7 mouse cellular contexts compared by ENCODE assay signal in the genomic region with DNA sequence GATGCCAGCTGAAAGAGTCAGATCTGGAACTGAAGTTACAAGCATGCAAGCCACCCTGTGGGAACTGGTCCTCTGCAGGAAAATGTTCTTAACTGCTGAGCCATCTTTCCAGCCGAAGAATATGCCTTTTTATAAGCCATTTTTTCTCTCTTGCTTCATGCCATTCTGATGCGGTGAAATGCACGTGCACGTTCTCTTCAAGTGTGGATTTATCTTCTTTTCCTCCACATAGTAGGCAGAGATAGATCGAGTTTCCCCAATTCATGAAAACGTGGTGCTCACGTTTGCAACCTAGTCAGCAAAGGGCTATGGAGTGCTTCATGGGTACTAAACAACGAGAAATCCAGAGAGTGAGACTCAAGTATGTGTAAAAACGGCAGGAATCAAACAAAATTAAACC. TPM values are rescaled to one million over a fixed set of nuclear protein-coding genes. Genes with fewer than 3 reads are reported as not detected.
DNase-seq lines count a peak whose midpoint lies in the region; ATAC-seq and TF ChIP-seq lines count a peak whose summit lies in the region.

No protein-coding gene starts in this region.

- intact Hi-C loops in left cerebral cortex, adult 2 months (cut with DNase I), result loop anchor here (10.0 kb wide), 1 partner anchor 1421 kb away; a partner anchor contains a TSS

- no peaks in the 10 kb centered on the region for H3K27me3 ChIP-seq in limb, embryonic 11.5 days (ENCODE audit: control insufficient read depth, insufficient read depth, low read length)
- H3K27me3 ChIP-seq in neural tube, embryonic 15.5 days (replicated peaks), result no peaks in the 10 kb centered on the region

- WGBS in limb, embryonic 11.5 days, result 22% methylated on average over 9 of the region's 9 CpGs
- 20% methylated on average over 9 of the region's 9 CpGs for WGBS in neural tube, embryonic 15.5 days

- H3K9ac ChIP-seq in limb, embryonic 11.5 days (ENCODE audit: low read length), result no peak overlapping the region
- H3K9ac ChIP-seq in neural tube, embryonic 15.5 days (replicated peaks), result peak overlapping the region; percentile 40

- no peaks in the 10 kb centered on the region for H3K9me3 ChIP-seq in limb, embryonic 11.5 days (ENCODE audit: control insufficient read depth, low read length)
- H3K9me3 ChIP-seq in neural tube, embryonic 15.5 days (replicated peaks), result no peaks in the 10 kb centered on the region

- peaks cover 6% of the 10 kb centered on the region; the same call in 1 of the 2 replicates for H3K36me3 ChIP-seq in limb, embryonic 11.5 days (ENCODE audit: control insufficient read depth, insufficient read depth, low read length)
- H3K36me3 ChIP-seq in neural tube, embryonic 15.5 days, result peaks cover 19% of the 10 kb centered on the region

- peak overlapping the region; percentile 60 for H3K4me2 ChIP-seq in limb, embryonic 11.5 days (ENCODE audit: low read depth, severe bottlenecking)
- peak overlapping the region; percentile 80 for H3K4me2 ChIP-seq in neural tube, embryonic 15.5 days

- TF ChIP-seq CTCF in left cerebral cortex, adult 2 months (IDR thresholded peaks at IDR 0.05), result no peak
- no peak for TF ChIP-seq CTCF in embryonic fibroblast, embryonic 13.5 days (IDR thresholded peaks at IDR 0.05; ENCODE audit: borderline replicate concordance, insufficient read depth, low read length)

- DNase-seq in left cerebral cortex, adult 2 months (ENCODE audit: extremely low spot score in 1 of 2, low spot score in 2 of 2), result no peak
- no peak for DNase-seq in left cerebral cortex, adult 9 months (ENCODE audit: low spot score in 2 of 2)
- no peak for DNase-seq in limb, embryonic 11.5 days (ENCODE audit: low spot score)
- no peak for DNase-seq in ovary, postnatal 36 days (ENCODE audit: low spot score)
- no peak for DNase-seq in kidney, postnatal 4 days

- TF ChIP-seq POLR2A in embryonic fibroblast, embryonic 13.5 days (IDR thresholded peaks at IDR 0.05; ENCODE audit: low read depth, low read length), result no peak

- peaks cover 14% of the 10 kb centered on the region for H3K4me1 ChIP-seq in embryonic fibroblast, embryonic 13.5 days (ENCODE audit: control insufficient read depth, insufficient read depth, low read length)
- H3K4me1 ChIP-seq in limb, embryonic 11.5 days (ENCODE audit: control insufficient read depth, insufficient read depth, low read length), result peaks cover 21% of the 10 kb centered on the region
- H3K4me1 ChIP-seq in neural tube, embryonic 15.5 days, result peaks cover 36% of the 10 kb centered on the region

- H3K4me3 ChIP-seq in left cerebral cortex, adult 2 months, result peak overlapping the region; percentile 45
- peak overlapping the region; percentile 44 for H3K4me3 ChIP-seq in embryonic fibroblast, embryonic 13.5 days (ENCODE audit: insufficient read depth, low read length)
- peak overlapping the region; percentile 32 for H3K4me3 ChIP-seq in limb, embryonic 11.5 days (ENCODE audit: low read depth, low read length)
- peak overlapping the region; percentile 91 for H3K4me3 ChIP-seq in neural tube, embryonic 15.5 days (replicated peaks)

- H3K27ac ChIP-seq in left cerebral cortex, adult 2 months, result no peak overlapping the region; the same call in 1 of the 2 replicates
- no peak overlapping the region for H3K27ac ChIP-seq in embryonic fibroblast, embryonic 13.5 days (ENCODE audit: insufficient read depth, low read length)
- H3K27ac ChIP-seq in limb, embryonic 11.5 days (replicated peaks; ENCODE audit: low read depth, low read length), result no peak overlapping the region
- H3K27ac ChIP-seq in neural tube, embryonic 15.5 days (replicated peaks), result peak overlapping the region; percentile 76

- ATAC-seq in limb, embryonic 11.5 days (ENCODE audit: insufficient number of reproducible peaks, low FRiP score, low TSS enrichment, low read depth), result no peak
- ATAC-seq in neural tube, embryonic 15.5 days (ENCODE audit: low FRiP score), result no peak

RNA-seq across cellular contexts. Expression of a gene that starts 1.2 kb away (rescaled TPM):
- total RNA-seq in left cerebral cortex, adult 2 months (2021), result 10 to 100 TPM; 52.4 to 54.3 TPM
- 68.8 and 82.0 TPM in 2 replicates for polyA plus RNA-seq in embryonic fibroblast, embryonic 13.5 days (2011; ENCODE audit: insufficient read length, low read depth, missing spikeins)
- 87.2 and 94.2 TPM in 2 replicates for polyA plus RNA-seq in limb, embryonic 11.5 days (2014; fragmentation: Nextera tagmentation; extraction: Ambion mirVana)
- polyA plus RNA-seq in neural tube, embryonic 15.5 days (2015; fragmentation: Nextera tagmentation; extraction: Ambion mirVana), result 36.4 and 43.0 TPM in 2 replicates

RNA-seq across cellular contexts. Expression of a gene that starts 14.1 kb away (rescaled TPM):
- 10 to 100 TPM; 47.1 to 56.9 TPM for total RNA-seq in left cerebral cortex, adult 2 months (2021)
- 42.2 and 51.8 TPM in 2 replicates for polyA plus RNA-seq in embryonic fibroblast, embryonic 13.5 days (2011; ENCODE audit: insufficient read length, low read depth, missing spikeins)
- polyA plus RNA-seq in limb, embryonic 11.5 days (2014; fragmentation: Nextera tagmentation; extraction: Ambion mirVana), result 150 TPM in 2 replicates
- polyA plus RNA-seq in neural tube, embryonic 15.5 days (2015; fragmentation: Nextera tagmentation; extraction: Ambion mirVana), result 85.9 and 93.1 TPM in 2 replicates

RNA-seq across cellular contexts. Expression of a gene that starts 14.1 kb away (rescaled TPM):
- total RNA-seq in left cerebral cortex, adult 2 months (2021), result 10 to 100 TPM; 34.7 to 41.0 TPM
- 13.7 and 17.3 TPM in 2 replicates for polyA plus RNA-seq in embryonic fibroblast, embryonic 13.5 days (2011; ENCODE audit: insufficient read length, low read depth, missing spikeins)
- 31.1 and 35.5 TPM in 2 replicates for polyA plus RNA-seq in limb, embryonic 11.5 days (2014; fragmentation: Nextera tagmentation; extraction: Ambion mirVana)
- polyA plus RNA-seq in neural tube, embryonic 15.5 days (2015; fragmentation: Nextera tagmentation; extraction: Ambion mirVana), result 34.6 and 39.7 TPM in 2 replicates

RNA-seq across cellular contexts. Expression of a gene that starts 21.8 kb away (rescaled TPM):
- total RNA-seq in left cerebral cortex, adult 2 months (2021), result 1 to 10 TPM; 5.4 to 6.1 TPM
- 8.0 and 9.8 TPM in 2 replicates for polyA plus RNA-seq in embryonic fibroblast, embryonic 13.5 days (2011; ENCODE audit: insufficient read length, low read depth, missing spikeins)
- polyA plus RNA-seq in limb, embryonic 11.5 days (2014; fragmentation: Nextera tagmentation; extraction: Ambion mirVana), result 13.8 and 14.6 TPM in 2 replicates
- polyA plus RNA-seq in neural tube, embryonic 15.5 days (2015; fragmentation: Nextera tagmentation; extraction: Ambion mirVana), result 15.3 and 16.3 TPM in 2 replicates

RNA-seq across cellular contexts. Expression of a gene that starts 26.7 kb away (rescaled TPM):
- 100 to 1,000 TPM; 490 to 497 TPM for total RNA-seq in left cerebral cortex, adult 2 months (2021)
- 386 and 396 TPM in 2 replicates for polyA plus RNA-seq in embryonic fibroblast, embryonic 13.5 days (2011; ENCODE audit: insufficient read length, low read depth, missing spikeins)
- polyA plus RNA-seq in limb, embryonic 11.5 days (2014; fragmentation: Nextera tagmentation; extraction: Ambion mirVana), result 400 and 407 TPM in 2 replicates
- 535 and 605 TPM in 2 replicates for polyA plus RNA-seq in neural tube, embryonic 15.5 days (2015; fragmentation: Nextera tagmentation; extraction: Ambion mirVana)

Comparison
In these comparisons a context has a peak if more than half of its experiments do, and no peak if none do; other contexts are left out.
1. H3K4me3 ChIP-seq: peak in every context shown above with its lines; median percentile 91 in neural tube, embryonic 15.5 days; 45 in left cerebral cortex, adult 2 months; 44 in embryonic fibroblast, embryonic 13.5 days; 32 in limb, embryonic 11.5 days.